Mouse (Mus musculus): Measurements from ENCODE around the gene Borcs8.

GRCm38 (mm10) chr8:70172043-70172681, 32.9 kb downstream of the Borcs8 start, which contains the start of gene Tmem161a:
- TF ChIP-seq POLR2A (IDR thresholded peaks at IDR 0.05; ENCODE audit: borderline replicate concordance, low read depth, low read length) (no peak), CTCF (IDR thresholded peaks at IDR 0.05; ENCODE audit: low read depth, low read length) (no peak)

Data from bone marrow macrophage, adult 2 months (primary cell).